Mouse (Mus musculus) heart, postnatal 25 days (tissue): ENCODE measurements around the gene Bag2. TPM values are rescaled to one million over a fixed set of nuclear protein-coding genes. Genes with fewer than 3 reads are reported as not detected.
A peak's percentile ranks its signal among the peaks of the same experiment; 100 is the strongest.
"Not testable (repeated sequence)": the region's sequence is repeated elsewhere in the genome, so short reads cannot be mapped to it uniquely, and the experiment has no call there.

Experiments used
- DNase-seq: peaks from one replicate; pipeline ENCODE4 v3.0.0; 2022; ENCODE audit warnings: low spot score
- intact Hi-C: fragments of 180-260 bp; cut with DNase I; formaldehyde crosslinking; loops from one replicate; pipeline ENCODE4 v1.15.1; 2025
- total RNA-seq, 2 experiments: library from RNA; stranded (reverse); gene quantifications; 2 replicates each; pipeline ENCODE4 v1.2.3; 2021

Bag2 gene
- total RNA-seq, 2 experiments from 2014 or later, result 30.1 to 34.9 TPM

GRCm38 (mm10) chr1:33754089-33754488, 3.5 kb downstream of the Bag2 start:
- intact Hi-C loops, result no loop called here
- no peak for DNase-seq

GRCm38 (mm10) chr1:33751283-33751682, 6.3 kb downstream of the Bag2 start:
- intact Hi-C loops, result no loop called here
- DNase-seq, result no peak

GRCm38 (mm10) chr1:33749709-33750108, 7.9 kb downstream of the Bag2 start:
- DNase-seq, intact Hi-C loops: not testable (repeated sequence)

GRCm38 (mm10) chr1:33749109-33749508, 8.5 kb downstream of the Bag2 start:
- intact Hi-C loops, result no loop called here
- DNase-seq, result no peak

- intact Hi-C loops, result no loop called here
- DNase-seq, result no peak
Observed at GRCm38 (mm10) chr1:33745901-33746300, 11.7 kb downstream of the Bag2 start.

- DNase-seq, intact Hi-C loops: not testable (repeated sequence)
Observed at GRCm38 (mm10) chr1:33744815-33745214, 12.8 kb downstream of the Bag2 start.

- intact Hi-C loops, result no loop called here
- DNase-seq, result no peak
Observed at GRCm38 (mm10) chr1:33742903-33743302, 14.7 kb downstream of the Bag2 start.

GRCm38 (mm10) chr1:33739302-33739701, 18.3 kb downstream of the Bag2 start:
- no peak for DNase-seq
- intact Hi-C loops, result loop anchor here (2.0 to 5.0 kb wide), 3 partner anchors 52 to 77 kb away; no protein-coding TSS in a partner anchor

- intact Hi-C loops, result loop anchor here (2.0 to 5.0 kb wide), 3 partner anchors 51 to 76 kb away; no protein-coding TSS in a partner anchor
- DNase-seq, result no peak
Observed at GRCm38 (mm10) chr1:33738681-33739278, 18.8 kb downstream of the Bag2 start.

GRCm38 (mm10) chr1:33738281-33738680, 19.3 kb downstream of the Bag2 start:
- no peak for DNase-seq
- intact Hi-C loops, result loop anchor here (2.0 to 5.0 kb wide), 3 partner anchors 51 to 75 kb away; no protein-coding TSS in a partner anchor

GRCm38 (mm10) chr1:33734001-33734685, 23.5 kb downstream of the Bag2 start:
- DNase-seq, result no peak
- intact Hi-C loops, result no loop called here

GRCm38 (mm10) chr1:33733044-33733443, 24.6 kb downstream of the Bag2 start:
- no peak for DNase-seq
- intact Hi-C loops, result no loop called here

GRCm38 (mm10) chr1:33725086-33725485, 32.5 kb downstream of the Bag2 start:
- intact Hi-C loops, result no loop called here
- DNase-seq, result no peak

- no peak for DNase-seq
- intact Hi-C loops, result no loop called here
Observed at GRCm38 (mm10) chr1:33724516-33724915, 33.1 kb downstream of the Bag2 start.

- intact Hi-C loops, result no loop called here
Observed at GRCm38 (mm10) chr1:33721020-33721419, 36.6 kb downstream of the Bag2 start.

GRCm38 (mm10) chr1:33720231-33720630, 37.4 kb downstream of the Bag2 start:
- intact Hi-C loops, result no loop called here

More at GRCm38 (mm10) chr1:33721020-33721419, 36.6 kb downstream of the Bag2 start:
- no peak for DNase-seq

GRCm38 (mm10) chr1:33719733-33720225, 37.8 kb downstream of the Bag2 start, which contains the start of gene Rab23:
Rab23 (plus strand) TSS chr1:33719887.
- DNase-seq, result peak; percentile 67
- intact Hi-C loops, result no loop called here

More at GRCm38 (mm10) chr1:33720231-33720630, 37.4 kb downstream of the Bag2 start:
- no peak for DNase-seq

GRCm38 (mm10) chr1:33717636-33718035, 40.0 kb downstream of the Bag2 start:
- DNase-seq, result no peak
- intact Hi-C loops, result no loop called here

GRCm38 (mm10) chr1:33714796-33715195, 42.8 kb downstream of the Bag2 start:
- intact Hi-C loops, result no loop called here
- no peak for DNase-seq

GRCm38 (mm10) chr1:33712026-33712425, 45.6 kb downstream of the Bag2 start:
- intact Hi-C loops, result no loop called here
- DNase-seq, result no peak

- no peak for DNase-seq
- intact Hi-C loops, result no loop called here
Observed at GRCm38 (mm10) chr1:33709615-33710014, 48.0 kb downstream of the Bag2 start.
